Mouse (Mus musculus) embryonic fibroblast, embryonic 13.5 days (primary cell): Measurements from ENCODE around the gene Zdhhc14.

Experiments used
- CTCF ChIP-seq: IDR thresholded peaks from 2 replicates; pipeline ENCODE4 v1.5.1; 2011; ENCODE audit warnings: mild to moderate bottlenecking, control low read depth, low read length, moderate library complexity, borderline replicate concordance; ENCODE audit not compliant: insufficient read depth
- POLR2A ChIP-seq: IDR thresholded peaks from 2 replicates; pipeline ENCODE4 v1.6.1; 2011; ENCODE audit warnings: low read depth, mild to moderate bottlenecking, control low read depth, low read length, moderate library complexity

DNA sequence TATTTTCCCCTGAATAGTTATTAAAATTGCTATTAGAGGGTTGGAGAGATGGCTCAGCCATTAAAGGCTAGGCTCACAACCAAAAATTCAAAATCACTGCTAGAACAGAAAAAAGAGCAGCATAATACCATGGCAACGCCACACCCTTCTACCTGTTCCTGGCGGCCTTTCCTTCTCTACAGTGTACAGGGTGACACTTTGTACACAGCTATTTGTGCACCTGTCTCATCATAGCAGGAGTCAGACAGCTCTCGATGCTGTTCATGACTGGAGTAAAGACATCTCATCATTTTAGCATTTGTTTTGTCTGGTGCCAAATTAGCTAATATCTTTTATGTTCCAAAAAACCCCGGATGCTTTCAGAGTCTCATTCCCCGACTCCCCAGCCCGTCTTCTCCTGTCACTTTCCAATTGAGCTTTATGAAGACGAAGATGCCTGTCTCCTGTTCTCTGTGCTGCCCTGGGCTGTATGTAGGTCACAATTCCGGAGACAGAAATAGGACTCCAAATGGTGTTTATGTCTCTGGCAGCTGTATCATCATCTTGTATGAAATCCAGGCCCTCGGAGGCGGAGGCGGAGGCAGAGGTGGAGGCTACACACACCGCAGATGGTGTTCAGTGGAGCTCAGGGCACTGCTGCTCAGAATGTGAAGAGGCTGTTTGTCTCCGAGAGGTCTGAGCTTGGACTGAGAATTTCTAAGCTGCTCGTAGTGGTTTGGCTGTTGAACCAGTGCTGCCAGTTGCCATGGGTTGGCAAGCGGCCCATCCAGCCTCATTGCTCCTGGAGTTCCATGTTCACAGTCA lies 150.8 kb downstream of the Zdhhc14 start:
- TF ChIP-seq POLR2A (no peak), CTCF (no peak)
